16 mouse cellular contexts compared by ENCODE assay signal in the genomic region with DNA sequence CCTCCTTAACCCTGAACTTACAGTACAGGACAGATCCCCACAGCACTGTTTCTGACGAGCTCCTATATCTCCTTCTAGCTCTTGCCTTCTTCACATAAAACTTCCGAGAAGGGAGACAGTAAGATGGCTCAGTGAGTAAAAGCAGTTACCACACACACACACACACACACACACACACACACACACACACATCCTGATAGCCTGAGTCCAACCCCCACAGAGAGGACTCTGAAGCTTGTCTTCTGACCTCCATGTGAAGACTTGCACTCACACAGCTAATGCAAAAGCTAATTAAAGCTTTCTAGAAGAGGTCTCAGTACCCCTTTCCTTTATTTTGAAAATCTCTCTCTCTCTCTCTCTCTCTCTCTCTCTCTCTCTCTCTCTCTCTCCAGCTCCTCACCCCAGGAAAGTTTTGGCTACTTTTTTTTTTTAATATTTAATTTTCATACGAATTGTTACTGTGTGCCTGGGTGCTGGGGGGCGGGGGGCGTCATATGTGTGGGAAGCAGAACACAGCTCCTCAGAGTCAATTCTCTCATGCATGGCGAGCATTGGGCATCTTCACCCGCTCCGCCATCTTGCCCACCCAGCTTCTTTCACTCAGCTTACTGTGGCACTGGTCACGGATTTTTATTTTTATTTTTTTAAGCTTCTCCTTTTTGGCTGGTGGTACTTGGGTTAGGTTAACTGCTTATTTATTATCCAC. TPM values are rescaled to one million over a fixed set of nuclear protein-coding genes. Genes with fewer than 3 reads are reported as not detected.
DNase-seq lines count a peak whose midpoint lies in the region; ATAC-seq and TF ChIP-seq lines count a peak whose summit lies in the region.
"Had no signal": no experiment of that assay in that cellular context is flagged by ENCODE, and none has a peak within 500 bp of the region (broad histone marks: within the 10 kb centered on the region; RNA-seq: fewer than 3 reads in every experiment).

No protein-coding gene starts in this region.

- ATAC-seq in midbrain, embryonic 12.5 days (ENCODE audit: low FRiP score, low read depth): no peak
- ATAC-seq in forebrain, postnatal 0 days: 0 out of 2 replicates have a peak, but pooled peaks have one; percentile 4
- no peak for ATAC-seq in midbrain, embryonic 16.5 days
- ATAC-seq in inflammation-experienced regulatory T-cells, adult 6 months: no peak

- H3K4me3 ChIP-seq in kidney, adult 2 months (ENCODE audit: insufficient read depth, low read depth, low read length): no peak overlapping the region
- no peak overlapping the region for H3K4me3 ChIP-seq in midbrain, embryonic 12.5 days
- no peak overlapping the region for H3K4me3 ChIP-seq in midbrain, embryonic 10.5 days
- H3K4me3 ChIP-seq in forebrain, postnatal 0 days (ENCODE audit: low read depth, low read length): no peak overlapping the region
- H3K4me3 ChIP-seq in midbrain, embryonic 16.5 days (ENCODE audit: low read depth, low read length): no peak overlapping the region
- H3K4me3 ChIP-seq: embryonic facial prominence, embryonic 13.5 days; gastrocnemius, adult 2 months; heart, adult 2 months; liver, embryonic 13.5 days; stomach, embryonic 15.5 days had no signal

- no peaks in the 10 kb centered on the region for H3K36me3 ChIP-seq in kidney, adult 2 months (ENCODE audit: control insufficient read depth, insufficient read depth, low read length)
- no peaks in the 10 kb centered on the region for H3K36me3 ChIP-seq in midbrain, embryonic 12.5 days
- no peaks in the 10 kb centered on the region for H3K36me3 ChIP-seq in midbrain, embryonic 10.5 days
- no peaks in the 10 kb centered on the region for H3K36me3 ChIP-seq in forebrain, postnatal 0 days (ENCODE audit: insufficient read depth)
- H3K36me3 ChIP-seq in midbrain, embryonic 16.5 days (ENCODE audit: control insufficient read depth, insufficient read depth, low read length): no peaks in the 10 kb centered on the region
- H3K36me3 ChIP-seq: embryonic facial prominence, embryonic 13.5 days; liver, embryonic 13.5 days; stomach, embryonic 15.5 days had no signal

- TF ChIP-seq POLR2A in kidney, adult 2 months (IDR thresholded peaks at IDR 0.05; ENCODE audit: low read depth, low read length): no peak

- no peak overlapping the region for H3K27ac ChIP-seq in kidney, adult 2 months (ENCODE audit: insufficient read depth, low read depth, low read length)
- no peak overlapping the region for H3K27ac ChIP-seq in midbrain, embryonic 12.5 days (replicated peaks)
- H3K27ac ChIP-seq in midbrain, embryonic 10.5 days (replicated peaks): no peak overlapping the region
- H3K27ac ChIP-seq in forebrain, postnatal 0 days (ENCODE audit: low read depth, low read length): peak overlapping the region; percentile 11
- H3K27ac ChIP-seq in midbrain, embryonic 16.5 days (ENCODE audit: low read length): peak overlapping the region; percentile 47; the same call in 1 of the 2 replicates
- H3K27ac ChIP-seq: embryonic facial prominence, embryonic 13.5 days; gastrocnemius, adult 2 months; heart, adult 2 months; liver, embryonic 13.5 days; stomach, embryonic 15.5 days had no signal

- 0 out of 2 replicates have a peak overlapping the region, but pooled peaks have one; percentile 9 for H3K4me2 ChIP-seq in midbrain, embryonic 12.5 days (replicated peaks)
- H3K4me2 ChIP-seq in forebrain, postnatal 0 days (ENCODE audit: low read depth): no peak overlapping the region
- H3K4me2 ChIP-seq in midbrain, embryonic 16.5 days (ENCODE audit: low read length): peak overlapping the region; percentile 7; the same call in 1 of the 2 replicates
- H3K4me2 ChIP-seq: embryonic facial prominence, embryonic 13.5 days; liver, embryonic 13.5 days; stomach, embryonic 15.5 days had no signal

- DNase-seq in kidney, postnatal 10 days: peak; percentile 50
- no peak for DNase-seq in kidney, adult 2 months
- no peak for DNase-seq in midbrain, embryonic 10.5 days (ENCODE audit: low spot score)
- DNase-seq in forebrain, postnatal 0 days: peak; percentile 16
- no peak for DNase-seq in thymus, postnatal 25 days
- DNase-seq: gastrocnemius, adult 2 months; heart, adult 2 months; kidney, adult 18-20 months; layer of hippocampus, postnatal 36 days; liver, embryonic 13.5 days; right cerebral cortex, adult 18-20 months had no signal

- no peaks in the 10 kb centered on the region for H3K4me1 ChIP-seq in kidney, adult 2 months (ENCODE audit: control insufficient read depth, insufficient read depth, low read length)
- peaks cover 27% of the 10 kb centered on the region for H3K4me1 ChIP-seq in midbrain, embryonic 12.5 days
- peaks cover 28% of the 10 kb centered on the region for H3K4me1 ChIP-seq in midbrain, embryonic 10.5 days
- H3K4me1 ChIP-seq in forebrain, postnatal 0 days (ENCODE audit: insufficient read depth): peaks cover 14% of the 10 kb centered on the region
- H3K4me1 ChIP-seq in midbrain, embryonic 16.5 days (ENCODE audit: control insufficient read depth, insufficient read depth, low read length): peaks cover 14% of the 10 kb centered on the region
- H3K4me1 ChIP-seq: liver, embryonic 13.5 days had no signal

- no peaks in the 10 kb centered on the region for H3K9me3 ChIP-seq in midbrain, embryonic 12.5 days
- H3K9me3 ChIP-seq in midbrain, embryonic 10.5 days (replicated peaks): no peaks in the 10 kb centered on the region
- no peaks in the 10 kb centered on the region for H3K9me3 ChIP-seq in forebrain, postnatal 0 days (ENCODE audit: low read length)
- H3K9me3 ChIP-seq in midbrain, embryonic 16.5 days (replicated peaks; ENCODE audit: control insufficient read depth, low read length, poor library complexity, severe bottlenecking): no peaks in the 10 kb centered on the region
- H3K9me3 ChIP-seq: embryonic facial prominence, embryonic 13.5 days; liver, embryonic 13.5 days; stomach, embryonic 15.5 days had no signal

- no peak for TF ChIP-seq CTCF in kidney, adult 2 months (conservative IDR thresholded peaks at IDR 0.05; ENCODE audit: insufficient read depth, insufficient read length, low read depth, low read length)
- no peak for TF ChIP-seq CTCF in forebrain, postnatal 0 days (IDR thresholded peaks at IDR 0.05; ENCODE audit: low read depth)

- 75% methylated on average over 9 of the region's 9 CpGs for WGBS in kidney, adult 2 months
- 76% methylated on average over 9 of the region's 9 CpGs for WGBS in midbrain, embryonic 12.5 days
- WGBS in midbrain, embryonic 10.5 days: 81% methylated on average over 9 of the region's 9 CpGs
- WGBS in forebrain, postnatal 0 days: 56% methylated on average over 9 of the region's 9 CpGs
- 67% methylated on average over 9 of the region's 9 CpGs for WGBS in midbrain, embryonic 16.5 days

- no peak overlapping the region for H3K9ac ChIP-seq in midbrain, embryonic 12.5 days (replicated peaks)
- H3K9ac ChIP-seq in forebrain, postnatal 0 days: no peak overlapping the region
- no peak overlapping the region for H3K9ac ChIP-seq in midbrain, embryonic 16.5 days (ENCODE audit: low read depth, low read length)
- H3K9ac ChIP-seq: embryonic facial prominence, embryonic 13.5 days; liver, embryonic 13.5 days; stomach, embryonic 15.5 days had no signal

- H3K27me3 ChIP-seq in kidney, adult 2 months (replicated peaks; ENCODE audit: control insufficient read depth, insufficient read depth, low read length): no peaks in the 10 kb centered on the region
- H3K27me3 ChIP-seq in midbrain, embryonic 12.5 days: no peaks in the 10 kb centered on the region
- H3K27me3 ChIP-seq in midbrain, embryonic 10.5 days (ENCODE audit: low read depth, poor library complexity, severe bottlenecking): no peaks in the 10 kb centered on the region
- H3K27me3 ChIP-seq in forebrain, postnatal 0 days (ENCODE audit: insufficient read depth, low read length): no peaks in the 10 kb centered on the region
- no peaks in the 10 kb centered on the region for H3K27me3 ChIP-seq in midbrain, embryonic 16.5 days (ENCODE audit: control insufficient read depth, insufficient read depth, low read depth, low read length)
- H3K27me3 ChIP-seq: embryonic facial prominence, embryonic 13.5 days; liver, embryonic 13.5 days; stomach, embryonic 15.5 days had no signal

RNA-seq across cellular contexts. Expression of gene Wdr66, which starts 24.9 kb away (rescaled TPM):
- 2.6 and 2.9 TPM in 2 replicates for polyA plus RNA-seq in kidney, adult 2 months (2012; rRNA removed)
- 0.86 and 1.1 TPM in 2 replicates for polyA plus RNA-seq in midbrain, embryonic 12.5 days (2016; fragmentation: Nextera tagmentation; extraction: Ambion mirVana)
- 7.6 and 10.7 TPM in 2 replicates for polyA plus RNA-seq in midbrain, embryonic 10.5 days (2016; fragmentation: Nextera tagmentation; extraction: Ambion mirVana)
- total RNA-seq in forebrain, postnatal 0 days (2014; rRNA removed): 1.8 and 4.4 TPM in 2 replicates
- 1.1 and 2.0 TPM in 2 replicates for polyA plus RNA-seq in forebrain, postnatal 0 days (2015; fragmentation: Nextera tagmentation; extraction: Ambion mirVana)
- 0.94 and 1.7 TPM in 2 replicates for polyA plus RNA-seq in midbrain, embryonic 16.5 days (2015; fragmentation: Nextera tagmentation; extraction: Ambion mirVana)
- polyA plus RNA-seq in inflammation-experienced regulatory T-cells, adult 6 months (2017; shearing (Covaris generic)): 1 to 10 TPM in 2 of 3 experiments, under 1 TPM in 1; 0.74 to 4.2 (median 2.4) TPM

Comparison
In these comparisons a context has a peak if more than half of its experiments do, and no peak if none do; other contexts are left out.
1. DNase-seq: peak in kidney, postnatal 10 days (single experiment) and forebrain, postnatal 0 days (single experiment); none in kidney, adult 2 months (single experiment), midbrain, embryonic 10.5 days (single experiment) and thymus, postnatal 25 days (single experiment).
2. H3K27ac ChIP-seq: peak in forebrain, postnatal 0 days (single experiment) and midbrain, embryonic 16.5 days (single experiment); none in kidney, adult 2 months (single experiment), midbrain, embryonic 12.5 days (single experiment) and midbrain, embryonic 10.5 days (single experiment).